26 mouse cellular contexts compared by ENCODE assay signal in the genomic region with DNA sequence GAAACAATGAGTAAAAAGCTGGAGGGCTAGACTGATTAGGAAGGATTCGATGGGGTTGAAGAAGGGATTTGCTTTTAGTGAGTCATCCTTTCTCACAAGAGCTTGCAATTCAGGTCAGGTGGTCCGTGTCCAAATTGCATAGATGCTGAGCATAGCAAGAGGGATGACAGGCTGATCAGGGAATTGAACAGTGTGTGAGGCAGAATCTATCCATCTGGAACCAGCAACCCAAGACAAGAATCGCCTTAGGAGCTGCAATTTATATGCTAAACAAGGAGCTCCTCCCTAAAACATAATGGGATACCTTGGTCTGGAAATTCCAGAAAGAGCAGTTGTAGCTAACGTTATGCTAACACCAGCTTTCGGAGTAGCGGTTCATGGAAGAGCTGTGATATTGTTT. TPM values are rescaled to one million over a fixed set of nuclear protein-coding genes. Genes with fewer than 3 reads are reported as not detected.
DNase-seq lines count a peak whose midpoint lies in the region; ATAC-seq and TF ChIP-seq lines count a peak whose summit lies in the region.
"Had no signal": no experiment of that assay in that cellular context is flagged by ENCODE, and none has a peak within 500 bp of the region (broad histone marks: within the 10 kb centered on the region; RNA-seq: fewer than 3 reads in every experiment).

No protein-coding gene starts in this region.

- H3K4me2 ChIP-seq in midbrain, embryonic 11.5 days: no peak overlapping the region
- H3K4me2 ChIP-seq in midbrain, embryonic 16.5 days (ENCODE audit: low read length): no peak overlapping the region
- peak overlapping the region; percentile 39 for H3K4me2 ChIP-seq in neural tube, embryonic 15.5 days
- no peak overlapping the region for H3K4me2 ChIP-seq in forebrain, postnatal 0 days (ENCODE audit: low read depth)
- H3K4me2 ChIP-seq: forebrain, embryonic 13.5 days; heart, embryonic 12.5 days; kidney, embryonic 15.5 days; limb, embryonic 13.5 days; liver, embryonic 12.5 days had no signal

- DNase-seq in midbrain, embryonic 11.5 days (ENCODE audit: low spot score, missing footprints): peak; percentile 86
- DNase-seq in R1 (ENCODE audit: low read depth, low spot score): peak; percentile 72
- no peak for DNase-seq in forebrain, postnatal 0 days
- no peak for DNase-seq in gastrocnemius, postnatal 25 days
- DNase-seq: adrenal gland, adult 8-10 months; cerebellum, adult 2 months; gastrocnemius, postnatal 10 days; heart, adult 18-20 months; heart, postnatal 10 days; kidney, adult 11 months; kidney, postnatal 36 days; layer of hippocampus, postnatal 36 days; lung, adult 18-20 months; lung, postnatal 10 days; right cerebral cortex, postnatal 14 days had no signal

- 31% methylated on average over 6 of the region's 6 CpGs for WGBS in midbrain, embryonic 11.5 days
- WGBS in midbrain, embryonic 16.5 days: 34% methylated on average over 6 of the region's 6 CpGs
- 44% methylated on average over 6 of the region's 6 CpGs for WGBS in neural tube, embryonic 15.5 days
- WGBS in forebrain, postnatal 0 days: 40% methylated on average over 6 of the region's 6 CpGs

- no peak overlapping the region for H3K9ac ChIP-seq in midbrain, embryonic 11.5 days (ENCODE audit: low read length)
- H3K9ac ChIP-seq in midbrain, embryonic 16.5 days (ENCODE audit: low read depth, low read length): no peak overlapping the region
- no peak overlapping the region for H3K9ac ChIP-seq in ES-Bruce4 (ENCODE audit: low read depth, poor library complexity, severe bottlenecking)
- no peak overlapping the region for H3K9ac ChIP-seq in neural tube, embryonic 15.5 days (replicated peaks)
- no peak overlapping the region for H3K9ac ChIP-seq in forebrain, postnatal 0 days
- H3K9ac ChIP-seq: forebrain, embryonic 13.5 days; heart, embryonic 12.5 days; kidney, embryonic 15.5 days; limb, embryonic 13.5 days; liver, embryonic 12.5 days had no signal

- no peaks in the 10 kb centered on the region for H3K9me3 ChIP-seq in midbrain, embryonic 11.5 days (ENCODE audit: control insufficient read depth, low read length)
- H3K9me3 ChIP-seq in midbrain, embryonic 16.5 days (replicated peaks; ENCODE audit: control insufficient read depth, low read length, poor library complexity, severe bottlenecking): no peaks in the 10 kb centered on the region
- H3K9me3 ChIP-seq in ES-Bruce4 (replicated peaks; ENCODE audit: control insufficient read depth, insufficient read depth, low read length, poor library complexity, severe bottlenecking): no peaks in the 10 kb centered on the region
- no peaks in the 10 kb centered on the region for H3K9me3 ChIP-seq in neural tube, embryonic 15.5 days (replicated peaks)
- H3K9me3 ChIP-seq in forebrain, postnatal 0 days (ENCODE audit: low read length): no peaks in the 10 kb centered on the region
- H3K9me3 ChIP-seq: forebrain, embryonic 13.5 days; heart, embryonic 12.5 days; kidney, embryonic 15.5 days; limb, embryonic 13.5 days; liver, embryonic 12.5 days had no signal

- H3K4me3 ChIP-seq in midbrain, embryonic 11.5 days (ENCODE audit: low read depth, low read length): no peak overlapping the region
- no peak overlapping the region for H3K4me3 ChIP-seq in midbrain, embryonic 16.5 days (ENCODE audit: low read depth, low read length)
- H3K4me3 ChIP-seq in ES-Bruce4 (ENCODE audit: low read depth, low read length): no peak overlapping the region
- peak overlapping the region; percentile 19; the same call in 1 of the 2 replicates for H3K4me3 ChIP-seq in neural tube, embryonic 15.5 days (replicated peaks)
- no peak overlapping the region for H3K4me3 ChIP-seq in forebrain, postnatal 0 days (ENCODE audit: low read depth, low read length)
- H3K4me3 ChIP-seq: forebrain, embryonic 13.5 days; heart, embryonic 12.5 days; kidney, embryonic 15.5 days; limb, embryonic 13.5 days; liver, embryonic 12.5 days had no signal

- no peak overlapping the region for H3K27ac ChIP-seq in midbrain, embryonic 11.5 days (ENCODE audit: low read depth, low read length)
- H3K27ac ChIP-seq in midbrain, embryonic 16.5 days (ENCODE audit: low read length): no peak overlapping the region
- H3K27ac ChIP-seq in ES-Bruce4 (ENCODE audit: insufficient read depth, low read length): peak overlapping the region; percentile 49; the same call in 1 of the 2 replicates
- H3K27ac ChIP-seq in neural tube, embryonic 15.5 days (replicated peaks): no peak overlapping the region
- H3K27ac ChIP-seq in forebrain, postnatal 0 days (ENCODE audit: low read depth, low read length): no peak overlapping the region
- H3K27ac ChIP-seq: forebrain, embryonic 13.5 days; kidney, embryonic 15.5 days; limb, embryonic 13.5 days; liver, embryonic 12.5 days; stomach, postnatal 0 days had no signal

- H3K27me3 ChIP-seq in midbrain, embryonic 11.5 days (ENCODE audit: control insufficient read depth, insufficient read depth, low read length): no peaks in the 10 kb centered on the region
- no peaks in the 10 kb centered on the region for H3K27me3 ChIP-seq in midbrain, embryonic 16.5 days (ENCODE audit: control insufficient read depth, insufficient read depth, low read depth, low read length)
- H3K27me3 ChIP-seq in ES-Bruce4 (ENCODE audit: control insufficient read depth, insufficient read depth, low read length, poor library complexity, severe bottlenecking): no peaks in the 10 kb centered on the region
- no peaks in the 10 kb centered on the region for H3K27me3 ChIP-seq in neural tube, embryonic 15.5 days (replicated peaks)
- no peaks in the 10 kb centered on the region for H3K27me3 ChIP-seq in forebrain, postnatal 0 days (ENCODE audit: insufficient read depth, low read length)
- H3K27me3 ChIP-seq: forebrain, embryonic 13.5 days; heart, embryonic 12.5 days; kidney, embryonic 15.5 days; limb, embryonic 13.5 days; liver, embryonic 12.5 days; Patski had no signal

- H3K36me3 ChIP-seq in midbrain, embryonic 11.5 days (ENCODE audit: control insufficient read depth, insufficient read depth, low read length): no peaks in the 10 kb centered on the region
- no peaks in the 10 kb centered on the region for H3K36me3 ChIP-seq in midbrain, embryonic 16.5 days (ENCODE audit: control insufficient read depth, insufficient read depth, low read length)
- no peaks in the 10 kb centered on the region for H3K36me3 ChIP-seq in ES-Bruce4 (ENCODE audit: control insufficient read depth, insufficient read depth, low read length, poor library complexity, severe bottlenecking)
- H3K36me3 ChIP-seq in neural tube, embryonic 15.5 days: no peaks in the 10 kb centered on the region
- H3K36me3 ChIP-seq in forebrain, postnatal 0 days (ENCODE audit: insufficient read depth): no peaks in the 10 kb centered on the region
- H3K36me3 ChIP-seq: kidney, embryonic 15.5 days; limb, embryonic 13.5 days; liver, embryonic 12.5 days had no signal

- no peak for TF ChIP-seq POLR2A in ES-Bruce4 (IDR thresholded peaks at IDR 0.05; ENCODE audit: insufficient read depth, low read length)

- no peak for ATAC-seq in midbrain, embryonic 11.5 days (ENCODE audit: low FRiP score)
- no peak for ATAC-seq in midbrain, embryonic 16.5 days
- no peak for ATAC-seq in neural tube, embryonic 15.5 days (ENCODE audit: low FRiP score)
- ATAC-seq in forebrain, postnatal 0 days: no peak
- ATAC-seq: activated CD4-positive, CD25-positive, alpha-beta regulatory T cell, adult 4 months; forebrain, embryonic 13.5 days; liver, embryonic 12.5 days; Patski had no signal

- TF ChIP-seq CTCF in ES-Bruce4 (IDR thresholded peaks at IDR 0.05; ENCODE audit: low read depth, low read length): no peak
- TF ChIP-seq CTCF in forebrain, postnatal 0 days (IDR thresholded peaks at IDR 0.05; ENCODE audit: low read depth): no peak

- H3K4me1 ChIP-seq in midbrain, embryonic 11.5 days (ENCODE audit: control insufficient read depth, insufficient read depth, low read length): peaks cover 4% of the 10 kb centered on the region
- H3K4me1 ChIP-seq in midbrain, embryonic 16.5 days (ENCODE audit: control insufficient read depth, insufficient read depth, low read length): peaks cover 6% of the 10 kb centered on the region
- H3K4me1 ChIP-seq in ES-Bruce4 (ENCODE audit: control insufficient read depth, insufficient read depth, low read length): no peaks in the 10 kb centered on the region
- peaks cover 9% of the 10 kb centered on the region for H3K4me1 ChIP-seq in neural tube, embryonic 15.5 days
- H3K4me1 ChIP-seq in forebrain, postnatal 0 days (ENCODE audit: insufficient read depth): peaks cover 4% of the 10 kb centered on the region

- TF ChIP-seq EP300 in ES-Bruce4 (IDR thresholded peaks at IDR 0.05; ENCODE audit: insufficient read depth, low read depth, low read length): no peak

RNA-seq across cellular contexts. Expression of a gene that starts 3.8 kb away (rescaled TPM):
- polyA plus RNA-seq in midbrain, embryonic 11.5 days (2014; fragmentation: Nextera tagmentation; extraction: Ambion mirVana): 469 and 472 TPM in 2 replicates
- polyA plus RNA-seq in midbrain, embryonic 16.5 days (2015; fragmentation: Nextera tagmentation; extraction: Ambion mirVana): 918 and 1,044 TPM in 2 replicates
- 188 and 203 TPM in 2 replicates for polyA plus RNA-seq in ES-Bruce4 (2011; ENCODE audit: insufficient read depth, insufficient read length, low read depth, missing spikeins)
- 774 and 865 TPM in 2 replicates for polyA plus RNA-seq in neural tube, embryonic 15.5 days (2015; fragmentation: Nextera tagmentation; extraction: Ambion mirVana)
- 649 and 751 TPM in 2 replicates for total RNA-seq in forebrain, postnatal 0 days (2014; rRNA removed)
- 810 and 943 TPM in 2 replicates for polyA plus RNA-seq in forebrain, postnatal 0 days (2015; fragmentation: Nextera tagmentation; extraction: Ambion mirVana)
- 10 to 100 TPM; 25.2 to 31.5 TPM for total RNA-seq in gastrocnemius, postnatal 25 days (2021)

Comparison
In these comparisons a context has a peak if more than half of its experiments do, and no peak if none do; other contexts are left out.
1. DNase-seq: peak in midbrain, embryonic 11.5 days (single experiment) and R1 (single experiment); none in forebrain, postnatal 0 days (single experiment) and gastrocnemius, postnatal 25 days (single experiment).